Mouse (Mus musculus): ENCODE data around the gene Zfp598. TPM values are rescaled to one million over a fixed set of nuclear protein-coding genes. Genes with fewer than 3 reads are reported as not detected.
A peak's percentile ranks its signal among the peaks of the same experiment; 100 is the strongest.
"Not testable (repeated sequence)": the region's sequence is repeated elsewhere in the genome, so short reads cannot be mapped to it uniquely, and the experiment has no call there.

Gene Zfp598
- total RNA-seq, 2 experiments from 2014 or later, result 18.0 to 21.0 TPM

- no peak for DNase-seq
These were observed 18.1 kb downstream of the Zfp598 start for GRCm38 (mm10) chr17:24687599-24687998.

- DNase-seq, result peak; percentile 14
These were observed 20.0 kb downstream of the Zfp598 start, which contains the start of gene Syngr3 for GRCm38 (mm10) chr17:24689251-24690081. Gene Syngr3 (minus strand): TSS chr17:24689955.

- no peak for DNase-seq
These were observed 22.9 kb downstream of the Zfp598 start for GRCm38 (mm10) chr17:24692385-24692784.

GRCm38 (mm10) chr17:24695326-24696010, 26.0 kb downstream of the Zfp598 start:
- no peak for DNase-seq

GRCm38 (mm10) chr17:24696011-24696697, 26.7 kb downstream of the Zfp598 start, which contains the start of the genes Gfer and Noxo1:
Gene Gfer (minus strand): TSS chr17:24696156.
Gene Noxo1 (plus strand): TSS chr17:24696234.
- peak; percentile 93 for DNase-seq

- DNase-seq, result no peak
These were observed 28.5 kb downstream of the Zfp598 start for GRCm38 (mm10) chr17:24697985-24698384.

DNA sequence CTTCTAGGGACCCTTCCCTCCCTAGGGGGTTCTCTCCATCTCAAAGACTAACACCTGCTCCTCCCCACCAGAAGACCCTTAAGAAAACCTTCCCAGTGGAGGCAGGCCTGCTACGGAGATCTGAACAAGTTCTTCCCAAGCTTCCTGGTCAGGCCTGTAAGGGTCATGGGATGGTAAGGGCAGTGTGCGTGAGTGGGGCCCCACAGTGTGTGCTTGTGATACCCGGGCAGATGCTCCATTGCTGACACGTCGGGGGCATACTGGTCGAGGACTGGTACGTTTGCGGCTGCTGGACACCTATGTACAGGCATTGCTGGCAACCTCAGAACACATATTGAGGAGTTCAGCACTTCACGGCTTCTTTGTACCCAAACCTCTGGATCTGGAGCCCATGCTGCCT, 29.2 kb downstream of the Zfp598 start:
- DNase-seq, result no peak

DNA sequence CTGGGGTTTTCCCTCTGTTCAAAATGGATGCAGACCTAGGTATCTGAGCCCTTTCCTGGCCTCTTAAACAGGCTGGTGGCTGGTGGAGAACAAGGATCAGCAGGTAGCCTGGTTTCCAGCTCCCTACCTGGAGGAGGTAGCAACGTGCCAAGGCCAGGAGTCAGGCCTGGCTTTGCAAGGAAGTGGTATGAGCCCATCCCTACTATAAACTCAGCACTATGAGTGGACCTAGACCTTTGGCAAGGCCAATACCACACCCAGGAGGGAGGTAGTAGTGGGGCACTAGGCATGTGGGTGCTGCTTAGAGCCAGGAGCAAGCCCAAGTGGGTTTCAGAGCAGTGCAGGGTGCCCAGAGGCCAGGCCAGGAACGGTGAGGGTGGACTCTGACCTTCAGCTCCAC, 30.0 kb downstream of the Zfp598 start:
- DNase-seq, result no peak

DNA sequence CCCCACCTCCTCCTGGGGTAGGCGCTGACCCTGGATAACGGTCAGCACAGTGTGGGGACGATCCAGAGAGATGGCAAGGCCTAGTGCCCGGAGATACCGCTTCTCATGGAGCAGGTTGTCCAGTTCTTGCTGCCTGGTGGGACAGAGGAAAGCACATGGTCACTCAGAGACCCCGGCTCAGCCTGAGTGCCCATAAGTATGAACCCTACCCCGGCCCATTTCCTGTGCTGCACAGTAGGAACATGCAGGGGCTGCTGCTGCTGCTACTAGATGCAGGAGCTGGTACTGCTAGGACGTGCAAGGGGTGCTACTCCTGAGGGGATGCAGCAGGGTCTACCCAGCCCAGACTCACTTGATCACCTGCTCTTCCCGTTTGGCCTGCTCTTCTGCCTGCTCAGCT, 31.8 kb downstream of the Zfp598 start:
- no peak for DNase-seq

GRCm38 (mm10) chr17:24705821-24706220, 36.3 kb downstream of the Zfp598 start:
- DNase-seq, result no peak

GRCm38 (mm10) chr17:24706982-24707800, 37.7 kb downstream of the Zfp598 start, which contains the start of gene Tbl3:
Gene Tbl3 (minus strand): TSS chr17:24707660.
- peak; percentile 93 for DNase-seq

GRCm38 (mm10) chr17:24707801-24708425, 38.4 kb downstream of the Zfp598 start:
- no peak for DNase-seq

DNA sequence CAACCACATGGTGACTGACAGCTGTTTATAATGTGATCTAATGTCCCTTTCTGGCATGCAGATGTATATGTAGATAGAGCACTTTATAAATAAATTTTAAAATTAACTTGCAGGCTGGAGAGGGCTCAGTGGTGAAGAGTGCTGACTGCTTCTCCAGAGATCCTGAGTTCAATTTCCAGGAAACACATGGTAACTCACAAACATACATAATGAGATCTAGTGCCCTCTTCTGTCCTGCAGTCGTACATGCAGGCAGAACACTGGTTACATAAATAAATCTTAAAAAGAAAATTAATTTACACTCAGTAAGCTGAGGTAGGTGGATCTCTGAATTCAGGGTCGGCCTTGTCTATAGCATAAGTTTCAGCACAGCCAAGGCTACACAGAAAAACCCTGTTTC, 39.2 kb downstream of the Zfp598 start:
- no peak for DNase-seq

- DNase-seq, result no peak
These were observed 46.1 kb downstream of the Zfp598 start for GRCm38 (mm10) chr17:24715556-24715955.

DNA sequence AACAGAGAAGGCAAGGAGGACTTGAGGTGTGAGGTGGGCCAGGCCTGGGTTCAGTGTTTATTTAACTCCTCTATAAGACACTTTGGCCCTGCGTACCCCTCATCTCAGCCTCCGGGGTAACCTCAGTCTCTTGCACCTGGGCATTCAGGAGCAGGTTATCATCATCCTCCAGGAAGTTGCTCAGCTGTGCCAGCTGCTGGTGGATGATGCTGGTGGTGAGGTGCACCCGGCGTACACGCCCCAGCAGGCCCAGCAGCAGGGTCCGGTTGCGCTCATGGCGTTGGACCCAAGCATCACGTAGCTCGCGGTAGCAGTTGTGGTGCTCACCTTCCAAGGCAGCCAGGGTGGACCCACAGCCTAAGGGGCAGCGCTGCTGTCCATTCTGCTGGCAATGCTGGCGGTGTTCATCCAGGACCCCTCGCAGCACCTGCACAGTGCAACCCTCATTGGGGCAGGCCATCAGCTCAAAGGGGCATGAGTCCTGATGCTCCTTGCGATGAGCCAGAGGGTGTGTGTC, 46.7 kb downstream of the Zfp598 start:
- DNase-seq, result no peak

DNA sequence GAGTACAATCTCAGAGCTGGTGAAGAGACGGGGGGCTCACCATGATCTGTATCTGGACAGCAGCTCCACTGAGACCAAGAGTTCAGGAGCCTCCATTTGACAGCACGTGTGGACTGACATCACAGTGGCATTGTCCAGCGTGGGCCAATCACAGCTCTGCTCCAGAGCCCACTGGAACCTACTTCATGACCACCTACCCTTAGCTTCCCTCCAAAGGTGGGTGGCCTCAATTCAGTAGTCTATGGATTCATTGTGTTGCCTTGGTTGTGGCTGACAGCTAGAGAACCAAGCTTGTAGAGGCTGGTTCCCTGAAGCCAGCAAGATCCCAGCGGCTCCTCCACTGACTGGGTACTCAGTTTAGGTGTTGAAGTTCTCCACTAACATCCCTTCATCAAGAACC, 48.5 kb downstream of the Zfp598 start, which contains the start of the genes Rnf151 and Rps2:
TSS of gene Rnf151 (minus strand) at position 121 of the 400 bp plus-strand sequence.
TSS of gene Rps2 (plus strand) at position 174 of the 400 bp plus-strand sequence.
- no peak for DNase-seq

DNA sequence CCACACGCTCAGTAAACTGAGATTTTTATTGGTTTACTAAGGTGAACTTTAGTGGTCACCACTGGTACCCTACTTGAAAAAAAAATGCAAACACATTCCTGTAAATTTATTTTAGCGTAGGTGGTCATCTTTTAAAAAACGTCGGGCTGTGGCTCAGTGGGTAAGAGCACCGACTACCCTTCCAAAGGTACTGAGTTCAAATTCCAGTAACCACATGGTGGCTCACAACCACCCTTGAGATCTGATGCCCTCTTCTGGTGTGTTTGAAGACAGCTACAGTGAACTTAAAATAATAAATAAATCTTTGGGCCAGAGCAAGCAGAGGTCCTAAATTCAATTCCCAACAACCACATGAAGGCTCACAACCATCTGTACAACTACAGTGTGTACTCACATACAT, 49.5 kb downstream of the Zfp598 start:
- not testable (repeated sequence) for DNase-seq

DNA sequence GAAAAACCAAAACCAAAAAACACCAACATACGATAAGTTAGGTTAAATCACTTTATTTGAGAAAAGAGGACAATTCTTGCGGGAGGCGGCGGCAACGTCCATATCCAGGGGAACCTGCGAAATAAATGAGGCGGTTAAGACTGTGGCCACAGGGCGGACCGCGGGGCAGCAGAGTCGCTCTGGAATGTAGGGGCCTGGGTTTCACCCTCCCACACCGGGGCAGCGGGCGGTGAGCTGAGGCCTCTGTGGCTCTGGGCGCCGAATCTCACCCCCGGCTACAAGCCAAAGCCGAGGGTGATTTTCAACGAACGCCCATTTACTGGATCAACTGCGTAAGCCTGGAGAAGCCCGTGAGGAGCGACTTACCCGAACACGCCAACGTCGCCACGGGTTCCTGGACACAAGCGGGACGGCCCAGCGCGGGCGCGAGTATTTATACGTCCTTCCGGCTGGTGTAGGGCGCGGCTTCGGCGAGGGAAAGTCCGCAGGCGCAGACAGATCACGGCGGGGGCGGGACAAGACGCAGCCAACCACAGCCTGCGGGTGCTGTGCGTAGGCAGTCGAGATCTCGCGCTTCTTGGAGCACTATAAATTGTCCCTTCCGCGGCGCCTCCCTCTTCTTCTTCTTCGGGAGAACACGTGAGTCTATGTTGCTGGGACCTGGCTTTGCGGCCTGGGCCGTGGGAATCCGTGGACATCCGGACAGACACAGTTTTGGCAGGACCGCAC, 50.2 kb downstream of the Zfp598 start:
- peak; percentile 95 for DNase-seq

DNA sequence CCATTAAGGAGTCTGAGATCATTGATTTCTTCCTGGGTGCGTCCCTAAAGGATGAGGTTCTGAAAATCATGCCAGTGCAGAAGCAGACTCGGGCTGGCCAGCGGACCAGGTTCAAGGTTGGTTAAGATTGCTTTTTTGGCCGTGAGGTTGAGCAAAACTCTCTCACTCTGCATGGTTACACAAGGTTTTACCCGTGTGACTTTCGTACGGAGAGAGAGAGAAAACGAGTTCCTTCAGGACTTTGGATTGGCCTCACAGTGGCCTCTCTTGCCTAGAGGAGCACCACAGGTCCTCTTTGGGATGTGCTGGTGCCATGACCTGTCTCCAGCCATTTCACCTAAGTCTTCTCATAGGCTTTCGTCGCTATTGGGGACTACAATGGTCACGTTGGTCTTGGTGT, 51.1 kb downstream of the Zfp598 start:
- not testable (repeated sequence) for DNase-seq

DNA sequence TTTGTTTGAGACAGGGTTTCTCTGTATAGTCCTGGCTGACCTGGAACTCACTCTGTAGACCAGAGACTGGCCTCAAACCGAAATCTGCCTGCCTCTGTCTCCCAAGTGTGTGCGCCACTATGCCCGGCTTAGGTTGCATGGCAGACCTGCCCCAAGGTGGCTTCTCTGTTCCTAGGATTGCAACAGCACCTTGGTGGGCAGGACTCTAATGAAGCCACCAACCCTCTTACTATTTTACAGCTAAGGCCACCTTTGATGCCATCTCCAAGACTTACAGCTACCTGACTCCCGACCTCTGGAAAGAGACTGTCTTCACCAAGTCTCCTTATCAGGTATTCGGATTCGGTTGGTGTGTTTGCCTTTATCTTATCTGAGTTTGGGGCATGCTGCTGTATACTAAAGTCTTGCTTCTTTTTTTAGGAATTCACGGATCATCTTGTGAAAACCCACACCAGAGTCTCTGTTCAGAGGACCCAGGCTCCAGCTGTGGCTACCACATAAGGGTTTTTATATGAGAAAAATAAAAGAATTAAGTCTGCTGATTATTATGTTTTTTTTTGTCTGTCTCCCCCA, 52.0 kb downstream of the Zfp598 start:
- not testable (repeated sequence) for DNase-seq

Measured in gastrocnemius, postnatal 10 days (tissue).